20 mouse cellular contexts compared by ENCODE assay signal in genomic region chr5:111290071-111290470, GRCm38 (mm10). TPM values are rescaled to one million over a fixed set of nuclear protein-coding genes. Genes with fewer than 3 reads are reported as not detected.
DNase-seq lines count a peak whose midpoint lies in the region; ATAC-seq and TF ChIP-seq lines count a peak whose summit lies in the region.
"Had no signal": no experiment of that assay in that cellular context is flagged by ENCODE, and none has a peak within 500 bp of the region (broad histone marks: within the 10 kb centered on the region; RNA-seq: fewer than 3 reads in every experiment).

No protein-coding gene starts in this region.

- intact Hi-C loops in left cerebral cortex, adult 2 months (cut with DNase I), result no loop called here
- intact Hi-C loops in left cerebral cortex, postnatal 4 days (cut with DNase I), result no loop called here

- no peaks in the 10 kb centered on the region for H3K9me3 ChIP-seq in forebrain, embryonic 15.5 days
- H3K9me3 ChIP-seq in forebrain, embryonic 11.5 days (ENCODE audit: control insufficient read depth, low read length), result no peaks in the 10 kb centered on the region
- H3K9me3 ChIP-seq in limb, embryonic 15.5 days, result no peaks in the 10 kb centered on the region
- no peaks in the 10 kb centered on the region for H3K9me3 ChIP-seq in lung, postnatal 0 days (ENCODE audit: low read length)
- H3K9me3 ChIP-seq: hindbrain, embryonic 12.5 days; liver, embryonic 15.5 days; lung, embryonic 15.5 days had no signal

- no peak overlapping the region for H3K4me2 ChIP-seq in forebrain, embryonic 15.5 days (replicated peaks)
- H3K4me2 ChIP-seq in forebrain, embryonic 11.5 days (ENCODE audit: low read depth, low read length, severe bottlenecking), result no peak overlapping the region
- no peak overlapping the region for H3K4me2 ChIP-seq in limb, embryonic 15.5 days
- H3K4me2 ChIP-seq in lung, postnatal 0 days (replicated peaks; ENCODE audit: low read depth, low read length), result no peak overlapping the region
- H3K4me2 ChIP-seq: hindbrain, embryonic 12.5 days; liver, embryonic 15.5 days; lung, embryonic 15.5 days had no signal

- H3K27ac ChIP-seq in forebrain, embryonic 15.5 days (replicated peaks), result peak overlapping the region; percentile 48
- no peak overlapping the region for H3K27ac ChIP-seq in forebrain, embryonic 11.5 days (ENCODE audit: low read depth, low read length)
- H3K27ac ChIP-seq in left cerebral cortex, adult 2 months, result peak overlapping the region; percentile 47
- 0 out of 2 replicates have a peak overlapping the region, but pooled peaks have one; percentile 2 for H3K27ac ChIP-seq in limb, embryonic 15.5 days
- no peak overlapping the region for H3K27ac ChIP-seq in lung, postnatal 0 days (ENCODE audit: low read length)
- H3K27ac ChIP-seq: gastrocnemius, adult 2 months; hindbrain, embryonic 12.5 days; liver, embryonic 15.5 days; lung, embryonic 15.5 days; macrophage; stomach, postnatal 0 days had no signal

- DNase-seq in forebrain, embryonic 11.5 days (ENCODE audit: low spot score), result no peak
- no peak for DNase-seq in left cerebral cortex, adult 2 months (ENCODE audit: extremely low spot score in 1 of 2, low spot score in 2 of 2)
- DNase-seq in left cerebral cortex, postnatal 4 days, result no peak
- peak; percentile 33 to 44 for DNase-seq in right cerebral cortex, adult 2 months (ENCODE audit: low spot score in 2 of 2)
- no peak for DNase-seq in right cerebral cortex, postnatal 14 days
- no peak for DNase-seq in lung, postnatal 0 days (ENCODE audit: low spot score)
- DNase-seq: adrenal gland, postnatal 25 days; cerebellum, postnatal 14 days; gastrocnemius, adult 2 months; kidney, adult 11 months; liver; thymus, adult 2 months; thymus, postnatal 4 days had no signal

- TF ChIP-seq CTCF in left cerebral cortex, adult 2 months (IDR thresholded peaks at IDR 0.05), result no peak
- TF ChIP-seq CTCF in lung, postnatal 0 days (IDR thresholded peaks at IDR 0.05), result no peak

- no peak overlapping the region for H3K9ac ChIP-seq in forebrain, embryonic 15.5 days (replicated peaks)
- no peak overlapping the region for H3K9ac ChIP-seq in forebrain, embryonic 11.5 days (ENCODE audit: low read length)
- no peak overlapping the region for H3K9ac ChIP-seq in limb, embryonic 15.5 days
- no peak overlapping the region for H3K9ac ChIP-seq in lung, postnatal 0 days (replicated peaks; ENCODE audit: low read depth)
- H3K9ac ChIP-seq: hindbrain, embryonic 12.5 days; liver, embryonic 15.5 days; lung, embryonic 15.5 days had no signal

- TF ChIP-seq EP300 in lung, postnatal 0 days (IDR thresholded peaks at IDR 0.05), result no peak

- no peak overlapping the region for H3K4me3 ChIP-seq in forebrain, embryonic 15.5 days
- H3K4me3 ChIP-seq in forebrain, embryonic 11.5 days (ENCODE audit: low read depth, low read length), result no peak overlapping the region
- H3K4me3 ChIP-seq in left cerebral cortex, adult 2 months, result no peak overlapping the region
- H3K4me3 ChIP-seq in limb, embryonic 15.5 days, result no peak overlapping the region
- H3K4me3 ChIP-seq in lung, postnatal 0 days (ENCODE audit: low read depth, low read length), result no peak overlapping the region
- H3K4me3 ChIP-seq: gastrocnemius, adult 2 months; hindbrain, embryonic 12.5 days; liver, embryonic 15.5 days; lung, embryonic 15.5 days had no signal

- peaks cover 30% of the 10 kb centered on the region for H3K36me3 ChIP-seq in forebrain, embryonic 15.5 days
- peaks cover 2% of the 10 kb centered on the region; the same call in 1 of the 2 replicates for H3K36me3 ChIP-seq in forebrain, embryonic 11.5 days (ENCODE audit: control insufficient read depth, insufficient read depth, low read length)
- H3K36me3 ChIP-seq in limb, embryonic 15.5 days, result peaks cover 17% of the 10 kb centered on the region
- no peaks in the 10 kb centered on the region for H3K36me3 ChIP-seq in lung, postnatal 0 days (ENCODE audit: insufficient read depth, low read length)
- H3K36me3 ChIP-seq: liver, embryonic 15.5 days had no signal

- ATAC-seq in forebrain, embryonic 15.5 days (replicated peaks), result 0 out of 2 replicates have a peak, but pooled peaks have one; percentile 27
- no peak for ATAC-seq in forebrain, embryonic 11.5 days (replicated peaks; ENCODE audit: low FRiP score)
- no peak for ATAC-seq in limb, embryonic 15.5 days (ENCODE audit: insufficient number of reproducible peaks, low FRiP score, low TSS enrichment, low read depth)
- ATAC-seq in lung, postnatal 0 days, result no peak

- 50% methylated on average over 11 of the region's 11 CpGs for WGBS in forebrain, embryonic 15.5 days
- 78% methylated on average over 11 of the region's 11 CpGs for WGBS in forebrain, embryonic 11.5 days
- WGBS in limb, embryonic 15.5 days, result 55% methylated on average over 11 of the region's 11 CpGs
- WGBS in lung, postnatal 0 days, result 85% methylated on average over 11 of the region's 11 CpGs

- no peaks in the 10 kb centered on the region for H3K27me3 ChIP-seq in forebrain, embryonic 15.5 days
- no peaks in the 10 kb centered on the region for H3K27me3 ChIP-seq in forebrain, embryonic 11.5 days (ENCODE audit: control insufficient read depth, insufficient read depth, low read length)
- H3K27me3 ChIP-seq in limb, embryonic 15.5 days, result no peaks in the 10 kb centered on the region
- H3K27me3 ChIP-seq in lung, postnatal 0 days (replicated peaks; ENCODE audit: insufficient read depth, low read length), result no peaks in the 10 kb centered on the region
- H3K27me3 ChIP-seq: hindbrain, embryonic 12.5 days; liver, embryonic 15.5 days; lung, embryonic 15.5 days had no signal

- peaks cover 16% of the 10 kb centered on the region for H3K4me1 ChIP-seq in forebrain, embryonic 15.5 days
- 0 out of 2 replicates have a peak, but pooled peaks cover 2% of the 10 kb centered on the region for H3K4me1 ChIP-seq in forebrain, embryonic 11.5 days (replicated peaks; ENCODE audit: control insufficient read depth, insufficient read depth, low read length)
- peaks cover 26% of the 10 kb centered on the region for H3K4me1 ChIP-seq in limb, embryonic 15.5 days
- H3K4me1 ChIP-seq in lung, postnatal 0 days (ENCODE audit: insufficient read depth, low read depth, low read length), result no peaks in the 10 kb centered on the region
- H3K4me1 ChIP-seq: hindbrain, embryonic 12.5 days had no signal

RNA-seq across cellular contexts. Expression of gene Pitpnb, which starts 40.5 kb away (rescaled TPM):
- polyA plus RNA-seq in forebrain, embryonic 15.5 days (2015; fragmentation: Nextera tagmentation; extraction: Ambion mirVana), result 99.5 and 102 TPM in 2 replicates
- polyA plus RNA-seq in forebrain, embryonic 11.5 days (2014; fragmentation: Nextera tagmentation; extraction: Ambion mirVana), result 129 and 132 TPM in 2 replicates
- 10 to 100 TPM; 86.4 to 91.3 TPM for total RNA-seq in left cerebral cortex, adult 2 months (2021)
- 10 to 100 TPM; 79.3 to 84.0 TPM for total RNA-seq in left cerebral cortex, postnatal 4 days (2021)
- 104 and 106 TPM in 2 replicates for polyA plus RNA-seq in limb, embryonic 15.5 days (2015; fragmentation: Nextera tagmentation; extraction: Ambion mirVana)
- polyA plus RNA-seq in lung, postnatal 0 days (2015; fragmentation: Nextera tagmentation; extraction: Ambion mirVana), result 56.4 and 57.1 TPM in 2 replicates

Comparison
In these comparisons a context has a peak if more than half of its experiments do, and no peak if none do; other contexts are left out.
1. H3K27ac ChIP-seq: peak in forebrain, embryonic 15.5 days (single experiment), left cerebral cortex, adult 2 months (single experiment) and limb, embryonic 15.5 days (single experiment); none in forebrain, embryonic 11.5 days (single experiment) and lung, postnatal 0 days (single experiment).
2. DNase-seq: peak in right cerebral cortex, adult 2 months (2 of 2); none in forebrain, embryonic 11.5 days (single experiment), left cerebral cortex, adult 2 months (0 of 2), left cerebral cortex, postnatal 4 days (single experiment), right cerebral cortex, postnatal 14 days (single experiment) and lung, postnatal 0 days (single experiment).